Mouse (Mus musculus) erythroblast, embryonic 14.5 days (primary cell): Measurements from ENCODE around the gene Cphx3.
"Not testable (repeated sequence)": the region's sequence is repeated elsewhere in the genome, so short reads cannot be mapped to it uniquely, and the experiment has no call there.

Experiments
- GATA1 ChIP-seq: IDR thresholded peaks from 2 replicates; pipeline ENCODE4 v1.6.1; 2012; ENCODE audit warnings: low read length, inconsistent platforms, mixed read lengths
- TAL1 ChIP-seq: IDR thresholded peaks from 3 replicates; pipeline ENCODE4 v1.6.1; 2012; ENCODE audit warnings: low read length, inconsistent platforms, mixed read lengths

DNA sequence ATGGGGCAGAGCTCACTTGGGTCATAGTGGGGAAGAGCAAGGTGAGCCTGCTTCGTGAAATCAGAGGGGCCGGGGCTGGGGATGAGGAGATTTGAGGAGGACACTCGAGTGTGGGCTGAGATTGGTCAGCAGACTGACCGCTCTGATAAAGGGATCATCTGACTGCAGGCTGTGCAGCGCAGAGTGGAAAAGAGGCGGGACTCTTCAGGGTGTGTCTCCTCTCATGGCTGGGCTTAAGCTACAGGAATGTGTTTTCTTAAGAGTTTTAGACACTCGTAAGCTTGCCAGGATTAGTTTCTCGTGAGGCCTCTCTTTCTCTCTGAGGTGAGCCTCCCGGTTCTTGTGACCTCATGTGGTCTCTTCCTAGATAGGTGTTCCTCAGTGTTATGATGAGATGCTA, 79.1 kb downstream of the Cphx3 start:
- TF ChIP-seq GATA1, TAL1: not testable (repeated sequence)
